Mouse (Mus musculus) adrenal gland, postnatal 14 days (tissue): Measurements from ENCODE around the gene Smyd4. TPM values are rescaled to one million over a fixed set of nuclear protein-coding genes. Genes with fewer than 3 reads are reported as not detected.

Experiments
- DNase-seq: peaks from one replicate; pipeline ENCODE4 v3.0.0; 2021; ENCODE audit warnings: mixed read lengths
- long read RNA-seq, 2 experiments: library from polyadenylated mRNA; stranded (forward); transcript quantifications; one replicate each; pipeline ENCODE4 v2.0.0; 2021
- total RNA-seq: library from RNA; stranded (reverse); gene quantifications from 2 replicates; pipeline ENCODE4 v1.2.3, GENCODE M21; 2021

Smyd4 gene
- 8.3 and 10.3 TPM in 2 replicates for total RNA-seq
- long read RNA-seq, experiment 1, partial matches to known transcripts = 9 of 14 reads
- long read RNA-seq, experiment 1, other reads (novel, unspliced or antisense) = 2 of 14 reads
- long read RNA-seq, experiment 2, partial matches to known transcripts = 7 of 12 reads
- long read RNA-seq, experiment 2, other reads (novel, unspliced or antisense) = 3 of 12 reads

DNA sequence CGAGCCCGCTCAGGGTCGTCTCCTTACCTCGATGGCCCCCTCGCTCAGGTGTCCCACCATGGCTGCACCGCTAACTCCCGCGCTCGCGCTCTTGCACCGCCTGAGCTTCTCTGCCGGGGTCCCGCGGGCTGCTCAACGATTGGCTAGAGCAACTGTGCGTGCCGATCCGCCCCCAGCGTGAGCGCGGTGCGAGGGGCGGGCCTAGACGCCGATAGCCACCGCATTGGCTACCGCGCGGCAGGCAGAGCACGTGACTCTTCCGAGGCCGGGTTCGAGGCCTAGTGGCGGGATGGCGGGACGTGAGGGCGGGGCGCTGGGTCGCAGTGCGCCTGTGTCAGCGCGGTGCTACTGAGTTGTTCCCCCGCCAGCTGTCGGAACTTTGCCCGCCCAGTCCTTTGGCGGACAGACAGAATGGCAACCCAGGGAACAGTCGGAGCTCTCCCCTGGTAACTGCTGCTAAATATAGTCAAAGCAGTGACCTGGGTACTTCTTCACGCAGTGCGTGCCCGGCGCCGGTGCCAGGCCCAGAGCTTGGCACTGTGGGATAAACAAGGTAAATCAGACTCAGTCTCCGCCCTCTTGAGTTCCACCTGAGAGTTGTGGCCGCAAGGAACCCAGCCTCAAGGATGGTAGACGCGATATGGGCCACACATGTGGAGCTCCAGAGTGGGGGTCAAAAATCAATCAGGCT lies at the start of gene Smyd4, which contains the start of gene Rpa1:
Gene Smyd4, plus strand, starts transcription at position 235 of the 691 bp plus-strand sequence.
Gene Rpa1, minus strand, starts transcription at position 126 of the 691 bp plus-strand sequence.
- peak; percentile 97 for DNase-seq

DNA sequence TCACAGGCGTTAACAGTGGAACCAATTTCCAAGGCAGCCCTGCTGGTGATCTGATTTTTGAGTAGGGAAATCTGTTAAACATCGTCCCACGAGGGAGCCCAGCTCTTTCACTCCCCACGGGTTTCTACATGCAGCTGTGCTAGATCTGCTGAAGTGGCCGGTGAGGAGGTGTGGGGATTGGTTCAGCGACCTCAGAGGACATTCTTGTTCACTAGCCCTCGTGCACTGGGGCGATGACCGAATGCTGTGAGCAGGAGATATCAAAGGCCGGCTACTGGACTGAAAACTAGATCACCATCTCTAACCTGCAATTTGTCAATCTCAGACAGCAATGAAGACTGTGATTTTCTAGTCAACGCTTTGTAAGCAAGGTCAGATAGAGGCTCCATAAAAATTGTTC lies 49.7 kb upstream of the Smyd4 start:
- no peak for DNase-seq

DNA sequence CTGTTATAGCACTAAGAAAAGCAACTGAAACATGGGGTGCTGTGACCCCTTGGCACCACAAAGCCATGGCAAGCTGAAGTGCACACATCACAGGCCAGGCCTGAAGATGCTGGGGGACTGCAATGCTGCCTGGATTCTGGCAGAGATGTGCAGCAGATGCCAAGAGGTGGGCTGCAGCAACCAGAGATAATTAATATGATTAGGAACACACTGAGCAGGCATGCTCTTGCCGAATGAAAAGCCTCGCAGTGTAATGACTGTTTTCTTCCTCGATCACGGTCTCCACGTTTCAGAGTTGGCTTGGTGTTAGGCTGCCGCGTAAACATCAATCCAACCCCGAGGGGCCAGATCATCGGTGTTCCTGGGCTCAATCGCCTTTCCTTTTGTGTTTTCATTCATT lies 48.4 kb upstream of the Smyd4 start:
- no peak for DNase-seq

DNA sequence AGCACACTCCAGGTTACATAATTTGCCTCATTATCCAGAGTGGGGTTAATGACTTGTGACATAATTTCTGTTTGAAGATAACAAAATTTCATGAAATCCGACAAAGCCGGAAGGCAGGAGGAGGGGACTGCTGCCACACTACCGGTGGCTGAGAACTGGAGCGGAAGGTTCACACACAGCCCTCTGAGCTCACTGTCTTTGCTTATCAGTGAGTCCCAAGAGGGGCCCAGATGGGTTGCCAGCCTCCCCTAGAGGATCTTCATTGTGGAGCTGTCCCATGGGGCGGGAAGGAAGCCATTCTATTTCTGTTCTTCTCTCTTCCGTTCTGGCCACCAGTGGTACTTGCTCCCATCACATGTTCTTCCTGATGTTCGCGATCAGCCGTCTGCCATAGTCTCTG lies 47.3 kb upstream of the Smyd4 start:
- DNase-seq = no peak

DNA sequence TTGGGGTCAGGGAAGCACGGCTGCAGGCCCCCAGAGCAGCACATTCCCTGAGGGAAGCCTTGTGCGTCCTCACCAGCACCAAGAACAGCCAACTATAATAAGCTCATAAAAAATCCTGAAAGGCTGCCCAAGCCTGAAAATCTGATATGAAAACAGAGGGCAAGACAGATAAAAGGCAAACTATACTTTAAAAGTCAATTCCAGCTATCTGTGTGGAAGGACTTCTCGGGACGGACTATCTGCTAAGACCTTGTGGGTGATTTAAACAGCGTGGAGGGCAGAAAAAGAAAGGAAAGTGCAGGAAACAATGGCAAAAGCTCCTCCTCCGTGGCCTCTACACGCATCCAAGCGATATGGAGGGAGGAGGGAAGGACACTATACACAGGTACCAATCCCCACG lies 43.4 kb upstream of the Smyd4 start:
- DNase-seq = no peak

DNA sequence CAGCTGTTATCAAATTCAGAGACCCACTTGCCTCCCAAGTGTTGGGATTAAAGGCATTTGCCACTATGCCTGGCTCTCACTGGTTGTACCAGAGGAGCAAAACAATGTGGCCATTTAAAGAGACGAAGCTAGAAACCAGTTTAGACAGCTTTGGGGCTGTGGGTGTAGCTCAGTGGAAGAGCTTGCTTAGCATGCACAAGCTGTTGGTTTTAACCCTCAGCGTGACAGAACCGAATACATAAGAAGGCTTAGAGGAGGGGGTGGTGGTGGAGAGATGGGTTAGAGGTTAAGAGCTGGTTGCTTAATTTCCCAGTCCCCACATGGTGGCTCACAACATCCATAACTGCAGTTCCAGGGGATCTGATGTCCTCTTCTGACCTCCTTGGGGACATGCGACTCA lies 39.6 kb upstream of the Smyd4 start:
- DNase-seq = no peak

DNA sequence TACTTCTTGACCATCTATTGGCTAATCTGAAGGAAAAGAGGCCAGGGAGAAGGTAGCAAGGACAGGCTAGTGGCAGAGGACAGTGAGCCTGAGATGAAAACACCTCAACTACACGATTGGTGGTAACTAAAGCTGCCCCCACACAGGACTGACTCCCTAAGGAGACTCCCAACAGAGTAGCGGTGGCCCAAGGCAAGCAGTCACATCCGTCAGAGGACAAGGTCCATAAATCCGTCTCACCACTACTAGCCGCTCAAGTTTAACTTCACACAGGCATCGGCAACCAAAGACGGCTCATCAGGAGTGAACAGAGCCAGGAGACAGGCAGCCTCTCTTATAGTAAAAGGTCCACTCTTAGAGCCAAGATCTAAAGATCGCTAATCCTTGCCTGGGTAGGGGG lies 37.4 kb upstream of the Smyd4 start:
- DNase-seq = no peak

DNA sequence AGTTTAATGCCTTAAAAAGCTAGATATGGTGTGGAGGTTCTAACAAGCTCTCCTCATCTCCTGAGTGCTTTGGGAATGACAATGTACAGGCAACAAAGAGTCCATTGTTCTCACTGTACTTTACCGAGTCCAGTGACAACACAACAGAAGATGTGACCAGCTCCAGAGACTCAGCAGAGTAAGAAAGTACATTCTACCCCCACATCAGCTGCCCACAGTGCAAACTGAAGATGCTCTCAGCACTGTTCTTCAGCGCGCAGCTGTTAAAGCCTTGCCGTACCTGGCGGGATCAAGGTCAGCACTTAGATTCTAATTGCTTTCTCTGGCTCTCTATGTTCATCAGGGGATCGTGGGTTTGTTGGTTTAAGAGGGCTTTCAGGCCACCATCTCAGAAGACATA lies 36.5 kb upstream of the Smyd4 start:
- DNase-seq = no peak

DNA sequence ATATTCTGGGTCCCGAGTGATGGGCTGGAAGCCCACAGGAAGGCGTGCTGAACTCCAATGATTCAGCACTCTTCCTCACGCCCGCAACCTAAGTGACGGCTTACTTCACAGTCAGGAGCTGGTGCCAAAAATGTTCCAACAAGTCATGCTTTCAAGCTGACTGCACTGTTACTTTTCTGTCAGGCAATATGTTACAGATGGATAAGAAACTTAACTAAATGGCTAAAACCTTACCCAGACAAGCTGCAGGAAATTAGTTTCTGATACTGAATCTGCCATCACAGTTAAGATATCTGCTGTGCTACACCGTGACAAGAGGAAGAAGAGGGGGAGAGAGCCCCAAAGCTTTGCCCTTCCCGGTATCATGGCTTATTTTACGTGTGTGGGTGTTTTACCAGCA lies 34.4 kb upstream of the Smyd4 start:
- no peak for DNase-seq

DNA sequence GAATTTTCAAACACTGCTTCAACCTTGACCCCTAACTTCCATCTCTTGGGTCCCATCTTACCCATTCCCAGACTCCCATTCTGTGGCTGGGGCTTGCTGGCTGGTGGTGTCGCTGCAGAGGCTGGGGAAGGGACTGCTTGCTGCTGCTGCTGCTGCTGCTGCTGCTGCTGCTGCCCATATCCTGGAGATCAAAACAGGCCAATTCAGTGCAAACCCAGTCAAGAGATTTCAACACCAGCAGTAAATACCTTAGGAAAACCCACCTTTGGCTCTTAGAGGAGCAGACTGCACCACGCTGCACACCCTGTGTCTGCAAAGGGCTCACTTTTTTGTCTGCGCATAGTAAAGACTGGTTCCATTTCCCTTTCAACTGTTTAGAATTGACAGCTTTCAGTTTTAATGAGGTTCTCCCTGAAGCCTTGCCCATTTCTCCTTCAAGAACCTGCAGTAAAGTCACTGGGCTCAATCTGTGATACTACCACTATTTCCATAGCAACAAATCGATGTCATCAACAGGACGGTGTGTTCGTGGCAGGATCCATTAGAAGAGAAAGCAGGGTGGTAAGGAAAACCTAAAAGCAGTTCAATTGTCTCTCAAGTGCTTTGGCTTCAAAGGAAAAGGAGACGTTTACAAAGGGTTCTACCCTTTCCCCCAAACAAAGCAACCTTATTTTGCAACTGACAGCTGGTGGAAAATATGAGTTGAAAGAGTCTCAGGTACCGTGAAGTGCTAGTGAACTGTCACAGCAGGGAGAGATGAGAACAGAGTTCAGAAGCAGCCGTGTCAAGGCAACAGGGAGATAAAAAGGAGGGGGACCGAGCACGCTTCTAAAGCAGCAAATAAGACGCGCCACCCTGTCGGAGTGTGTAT lies 29.6 kb upstream of the Smyd4 start:
- DNase-seq = no peak

DNA sequence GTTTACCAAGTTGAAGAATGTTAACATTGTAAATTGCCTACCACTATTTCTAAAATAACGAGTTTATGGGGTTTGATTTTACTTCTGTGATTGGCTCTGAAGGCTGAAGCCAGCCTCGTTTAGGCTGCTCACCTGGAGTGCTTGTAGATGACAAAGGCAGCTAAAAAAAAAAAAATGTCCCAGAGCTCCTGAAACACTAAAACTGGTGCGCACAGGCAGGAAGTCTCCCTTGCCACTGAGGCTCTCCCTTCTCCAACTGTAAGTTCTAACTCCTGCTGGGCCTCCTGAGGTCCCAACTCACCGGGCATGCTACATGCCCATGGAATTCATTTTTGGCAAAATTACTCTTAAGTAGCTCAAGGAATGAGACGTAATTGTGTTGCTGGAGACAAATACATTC lies 29.0 kb upstream of the Smyd4 start:
- DNase-seq = no peak

DNA sequence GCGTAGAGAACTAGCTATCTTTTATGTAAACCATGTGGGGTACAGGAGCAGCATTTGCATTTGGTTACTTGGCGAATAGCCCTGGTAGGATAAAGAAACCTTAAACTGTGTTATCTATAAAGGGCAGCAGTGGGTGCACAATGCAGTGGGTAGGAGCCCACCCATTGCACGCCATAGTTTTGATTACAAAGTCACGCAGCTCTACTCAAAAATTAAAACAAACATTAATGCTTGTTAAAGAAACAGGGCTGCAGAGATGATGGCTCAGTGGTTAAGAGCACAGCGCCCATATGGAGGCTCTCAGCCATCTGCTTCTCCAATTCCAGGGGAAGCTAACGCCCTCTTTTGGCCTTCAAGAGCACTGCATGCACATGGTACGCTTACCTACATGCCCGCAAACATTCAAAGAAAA lies 24.9 kb upstream of the Smyd4 start:
- no peak for DNase-seq

DNA sequence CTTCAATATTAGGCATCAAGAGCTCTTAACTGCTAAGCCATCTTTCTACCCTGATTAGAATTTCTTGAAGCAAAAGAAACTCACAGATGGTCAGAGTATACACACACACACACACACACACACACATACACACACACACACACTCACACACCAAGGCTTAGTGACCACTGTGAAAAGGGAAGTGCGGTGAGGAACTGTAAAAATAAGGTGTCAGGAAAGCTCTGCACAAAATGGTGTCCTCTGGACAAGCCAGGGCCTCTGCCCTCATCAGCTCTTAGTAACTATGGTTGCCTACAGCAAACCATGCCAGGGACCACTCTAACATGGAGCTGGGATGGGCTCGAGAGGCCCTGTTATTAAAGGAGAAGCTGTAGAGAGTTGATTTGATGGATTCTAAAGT lies 23.8 kb upstream of the Smyd4 start:
- no peak for DNase-seq

DNA sequence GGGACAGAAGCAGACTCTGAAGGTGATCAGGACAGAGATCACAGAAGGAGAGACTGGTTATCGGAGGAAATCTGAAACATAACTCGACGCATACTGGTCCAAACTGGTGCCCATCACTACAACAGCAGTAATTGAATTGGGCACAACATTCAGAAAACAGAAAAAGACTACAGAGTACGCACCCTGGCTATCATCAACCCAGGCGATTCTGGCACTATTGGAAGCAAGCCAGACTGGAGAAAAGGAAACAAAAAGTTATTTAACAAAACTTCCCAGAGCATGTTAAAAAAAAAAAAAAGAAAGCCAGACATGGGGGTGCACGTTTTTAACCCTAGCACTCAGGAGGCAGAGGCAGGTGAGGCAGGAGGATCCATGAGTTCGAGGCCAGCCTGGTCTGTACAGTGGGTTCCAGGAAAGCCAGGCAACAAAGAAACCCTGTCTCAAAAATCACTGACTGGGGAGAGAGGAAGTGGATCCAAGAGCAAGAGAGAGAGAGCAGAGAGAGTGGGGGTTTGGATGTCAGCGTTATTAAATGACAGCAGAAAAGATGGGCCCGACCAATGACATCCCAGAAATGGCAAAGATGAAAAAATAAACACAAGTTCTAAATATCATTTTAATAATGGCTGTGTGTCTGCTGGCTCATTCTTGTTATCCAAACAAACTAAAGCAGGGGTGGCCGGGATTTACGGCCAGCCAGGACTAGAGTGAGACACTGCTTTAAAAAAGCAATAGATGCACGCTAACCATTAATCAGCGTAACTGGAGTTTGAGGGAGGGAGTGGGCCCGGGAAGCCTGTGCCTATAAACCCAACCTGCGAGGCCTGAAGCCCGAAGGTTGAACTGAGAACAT lies 22.9 kb upstream of the Smyd4 start:
- no peak for DNase-seq

DNA sequence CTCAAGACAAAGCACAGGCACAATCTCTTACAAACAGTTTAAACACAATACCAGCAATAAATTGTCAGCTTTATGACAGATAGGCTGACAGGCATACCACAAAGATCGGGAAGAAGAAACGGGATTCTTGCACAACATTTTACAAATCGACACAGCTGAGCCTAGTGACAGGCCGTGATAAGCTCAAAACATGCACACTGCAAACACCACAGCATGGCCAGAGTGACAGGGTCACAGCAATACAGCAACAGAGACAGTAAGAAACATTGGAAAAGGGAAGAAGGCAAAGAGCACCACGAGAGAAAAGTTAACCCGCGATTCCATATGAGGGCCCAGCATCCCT lies 22.3 kb upstream of the Smyd4 start:
- no peak for DNase-seq

DNA sequence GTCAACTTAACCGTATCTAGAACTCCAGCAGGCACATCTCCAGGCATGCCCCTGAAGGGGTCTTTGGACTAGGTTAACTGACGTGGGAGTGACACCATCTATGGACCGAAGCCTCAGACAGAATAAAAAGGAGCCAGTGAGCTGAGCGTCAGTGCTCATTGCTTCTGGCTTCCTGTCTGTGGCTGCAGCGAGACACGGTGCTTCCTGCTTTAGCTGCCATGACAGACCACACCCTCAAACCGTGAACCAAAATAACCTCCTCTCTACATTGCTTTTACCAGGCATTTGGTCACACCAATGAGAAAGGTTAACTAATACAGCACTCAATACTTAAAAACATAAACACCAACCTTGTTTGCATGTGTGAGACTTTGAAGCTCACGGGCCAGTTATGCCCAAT lies 11.6 kb upstream of the Smyd4 start:
- DNase-seq = no peak

DNA sequence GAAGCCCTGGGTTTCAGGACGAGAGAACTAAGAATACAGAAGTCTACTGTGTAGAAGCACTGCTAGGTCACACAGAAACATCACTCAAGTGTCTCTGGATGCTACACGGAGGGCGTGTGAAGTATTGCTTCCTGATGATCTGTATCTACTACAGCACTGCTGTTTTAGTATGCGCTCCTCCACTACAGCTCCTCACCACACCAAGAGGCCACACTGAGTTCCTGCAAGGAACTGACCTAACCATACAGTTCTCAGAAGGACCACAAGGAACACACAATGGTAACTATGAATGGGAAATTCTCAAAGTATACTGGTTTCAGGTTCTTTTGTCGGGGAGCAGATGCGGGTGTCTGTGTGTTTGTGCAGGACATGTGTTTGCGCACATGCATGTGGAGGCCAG lies 11.0 kb upstream of the Smyd4 start:
- no peak for DNase-seq

DNA sequence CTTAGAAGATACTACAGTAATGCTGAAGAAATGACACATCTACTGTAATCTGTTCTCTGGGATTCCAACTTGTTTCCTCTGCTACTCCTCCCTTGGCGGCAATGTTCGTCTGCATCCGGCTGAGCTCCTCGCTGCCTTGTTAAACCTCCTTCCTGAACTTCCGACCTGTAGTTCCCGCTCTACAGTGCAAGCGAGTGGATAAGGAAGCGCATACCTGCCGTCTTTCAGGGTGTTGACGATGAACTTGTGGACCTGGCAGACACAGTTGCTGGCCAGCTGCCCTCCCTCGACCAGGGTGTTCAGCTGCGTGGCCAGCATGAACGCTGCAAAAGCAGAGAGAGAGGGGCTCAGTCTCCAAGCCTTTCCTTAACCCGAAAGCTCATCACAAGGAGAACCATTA lies 8.2 kb upstream of the Smyd4 start:
- DNase-seq = peak; percentile 22

DNA sequence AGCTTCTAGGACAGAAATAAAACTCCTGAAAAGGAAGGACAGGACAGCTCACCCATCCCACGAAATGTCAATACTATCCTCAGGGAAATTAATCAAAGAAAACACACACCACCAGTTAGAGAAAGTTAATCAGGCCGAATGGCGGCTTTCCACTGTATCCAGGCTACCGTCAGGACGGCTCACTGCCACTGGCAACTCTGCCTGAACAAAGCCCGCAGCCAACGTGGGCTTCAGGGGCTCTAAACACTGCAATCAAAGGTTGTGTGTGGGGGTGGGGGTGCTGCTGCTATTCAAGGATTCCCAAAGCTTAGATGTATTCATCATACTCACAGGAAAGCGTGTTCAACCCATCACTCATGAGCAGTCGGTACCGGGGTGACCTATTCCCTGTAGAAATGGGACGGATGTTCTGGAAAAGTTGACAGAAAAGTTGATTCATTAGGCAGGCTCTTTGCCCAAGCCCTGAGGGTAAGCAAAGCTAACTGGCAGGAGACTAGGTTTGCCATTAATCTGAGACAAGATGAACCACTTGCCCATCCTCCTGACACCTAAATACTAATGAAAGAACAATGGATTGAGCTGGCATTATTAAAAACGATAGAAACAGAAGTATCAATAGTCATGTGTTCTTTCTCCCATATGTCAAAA lies 7.4 kb upstream of the Smyd4 start:
- no peak for DNase-seq

DNA sequence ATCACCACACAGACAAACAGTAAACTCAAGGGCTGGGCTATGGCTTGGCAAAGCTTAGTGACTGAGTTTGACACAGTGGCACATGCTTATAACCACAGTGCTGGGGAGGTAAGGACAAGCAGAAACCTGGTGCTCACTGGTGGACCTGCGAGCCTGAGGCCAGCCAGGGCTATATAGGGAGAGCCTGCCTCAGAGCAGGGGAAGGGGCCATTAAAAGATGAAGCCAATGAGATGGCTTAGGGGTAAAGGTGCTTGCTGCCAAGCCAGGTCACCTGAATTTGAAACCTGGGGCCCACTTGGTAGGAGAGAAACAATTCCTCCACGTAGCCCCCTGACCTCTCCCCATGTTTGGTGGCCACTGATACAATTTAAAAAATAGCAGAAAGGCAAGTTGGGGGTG lies 5.1 kb upstream of the Smyd4 start:
- no peak for DNase-seq

DNA sequence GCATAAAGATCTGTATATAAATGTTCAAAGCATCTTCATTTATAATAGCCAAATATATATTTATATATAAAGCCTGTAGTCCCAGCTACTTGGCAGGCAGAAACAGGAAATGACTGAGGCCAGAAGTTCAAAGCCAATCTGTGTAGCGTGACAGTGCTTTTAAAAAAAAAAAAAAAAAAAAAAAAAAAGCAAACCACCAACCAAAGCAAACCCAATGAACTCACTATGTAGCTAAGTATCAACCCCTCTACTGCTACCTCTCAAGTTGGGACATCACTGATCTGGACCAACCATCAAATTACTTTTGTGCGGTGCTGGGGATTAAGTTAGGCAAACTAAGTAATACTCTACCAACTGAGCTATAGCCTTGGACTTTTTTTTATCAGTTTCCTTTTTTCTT lies 4.1 kb upstream of the Smyd4 start:
- no peak for DNase-seq

DNA sequence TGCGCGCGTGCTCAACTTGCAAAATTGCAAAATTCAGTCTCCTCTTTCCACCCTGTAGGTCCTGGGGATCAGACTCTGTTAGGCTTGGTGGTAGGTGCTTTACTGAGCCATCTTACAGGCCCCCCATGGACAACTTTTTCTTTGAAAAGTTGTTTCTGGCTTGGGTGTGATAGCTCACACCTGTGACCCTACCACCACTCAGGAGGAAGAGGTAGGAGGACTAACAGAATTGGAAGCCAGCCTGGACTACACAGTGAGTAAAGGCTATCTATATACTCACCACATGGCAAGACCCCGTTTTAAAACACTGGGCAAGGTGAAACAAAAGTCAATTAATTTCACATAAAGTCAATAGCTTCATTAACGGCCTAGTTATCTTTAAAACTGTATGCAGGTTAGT lies 3.5 kb upstream of the Smyd4 start:
- DNase-seq = no peak
